Mouse (Mus musculus) heart, embryonic 16.5 days (tissue): ENCODE data around the gene Gm128. TPM values are rescaled to one million over a fixed set of nuclear protein-coding genes. Genes with fewer than 3 reads are reported as not detected.

Experiments used
- ATAC-seq: fragments of 200-750 bp; cut with Nextera tagmentation; replicated peaks from 2 replicates; pipeline ENCODE4 v1.8.0; 2017; ENCODE audit warnings: moderate number of reproducible peaks; ENCODE audit not compliant: insufficient read depth, low FRiP score; ENCODE audit errors: extremely low read depth
- H3K27ac ChIP-seq: fragments of 300-500 bp; sonication (generic); 2 replicates; pipeline ENCODE4 v1.5.1; 2014; ENCODE audit warnings: mild to moderate bottlenecking, low read length, control low read depth, moderate library complexity
- H3K27me3 ChIP-seq: fragments of 300-500 bp; sonication (generic); 2 replicates; pipeline ENCODE4 v1.6.1; 2014; ENCODE audit warnings: low read length, mixed read lengths; ENCODE audit not compliant: control insufficient read depth, insufficient read depth
- H3K36me3 ChIP-seq: fragments of 300-500 bp; sonication (generic); 2 replicates; pipeline ENCODE4 v1.6.1; 2014; ENCODE audit not compliant: control insufficient read depth, insufficient read depth
- H3K4me1 ChIP-seq: fragments of 300-500 bp; sonication (generic); 2 replicates; pipeline ENCODE4 v1.6.1; 2014; ENCODE audit warnings: low read length, mixed read lengths; ENCODE audit not compliant: control insufficient read depth, insufficient read depth
- H3K4me2 ChIP-seq: fragments of 300-500 bp; sonication (generic); 2 replicates; pipeline ENCODE4 v1.6.1; 2014; ENCODE audit warnings: low read depth, mild to moderate bottlenecking, control low read depth, low read length
- H3K4me3 ChIP-seq: fragments of 300-500 bp; sonication (generic); 2 replicates; pipeline ENCODE4 v1.5.1; 2014; ENCODE audit warnings: mild to moderate bottlenecking, control low read depth, low read length
- H3K9ac ChIP-seq: fragments of 300-500 bp; sonication (generic); 2 replicates; pipeline ENCODE4 v1.6.1; 2014; ENCODE audit warnings: low read length, control low read depth
- H3K9me3 ChIP-seq: fragments of 300-500 bp; sonication (generic); replicated peaks from 2 replicates; pipeline ENCODE4 v1.6.1; 2016; ENCODE audit warnings: low read length; ENCODE audit not compliant: control insufficient read depth
- WGBS: fragments of 180-500 bp; shearing (Covaris S2); extraction: QIAGEN DNeasy Blood & Tissue Kit; methylation state at CpG from one replicate; pipeline ENCODE4 v1.1.7; 2014; 5-methylcytosine and 5-hydroxymethylcytosine counted together
- polyA plus RNA-seq: library from polyadenylated mRNA; unstranded; fragments of >200 nt; fragmentation: Nextera tagmentation; extraction: Ambion mirVana; gene quantifications from 2 replicates; pipeline ENCODE4 v1.2.1, GENCODE M21; 2015

The Gm128 gene
- 0.50 and 0.51 TPM in 2 replicates for polyA plus RNA-seq

GRCm38 (mm10) chr3:95241498-95241897 lies at the start of gene Gm128:
Gm128 (minus strand) TSS chr3:95241598.
- Histone ChIP-seq H3K27me3 (no peaks in the 10 kb centered on the region), H3K4me2 (peak within 1 kb of the TSS; percentile 42), H3K27ac (no peak within 1 kb of the TSS), H3K4me3 (no peak within 1 kb of the TSS), H3K36me3 (0 out of 2 replicates have a peak, but pooled peaks cover 8% of the 10 kb centered on the region), H3K4me1 (peaks cover 9% of the 10 kb centered on the region), H3K9me3 (no peaks in the 10 kb centered on the region), H3K9ac (peak within 1 kb of the TSS; percentile 28)
- no peak for ATAC-seq
- WGBS, result 73% methylated on average over 7 of the region's 7 CpGs

GRCm38 (mm10) chr3:95291041-95291440 lies 49.6 kb upstream of the Gm128 start:
- Histone ChIP-seq H3K27me3 (no peaks in the 10 kb centered on the region), H3K9ac (no peak overlapping the region), H3K9me3 (no peaks in the 10 kb centered on the region), H3K4me3 (no peak overlapping the region), H3K4me1 (peaks cover 5% of the 10 kb centered on the region), H3K4me2 (no peak overlapping the region), H3K27ac (no peak overlapping the region), H3K36me3 (peaks cover 27% of the 10 kb centered on the region)
- 84% methylated on average over 4 of the region's 4 CpGs for WGBS
- no peak for ATAC-seq

GRCm38 (mm10) chr3:95290156-95290555 lies 48.8 kb upstream of the Gm128 start:
- ATAC-seq, result no peak
- Histone ChIP-seq H3K4me1 (no peaks in the 10 kb centered on the region; the same call in 1 of the 2 replicates), H3K27ac (no peak overlapping the region), H3K27me3 (no peaks in the 10 kb centered on the region), H3K9me3 (no peaks in the 10 kb centered on the region), H3K36me3 (peaks cover 27% of the 10 kb centered on the region), H3K4me2 (no peak overlapping the region), H3K4me3 (no peak overlapping the region), H3K9ac (no peak overlapping the region)
- 75% methylated on average over 6 of the region's 6 CpGs for WGBS

DNA sequence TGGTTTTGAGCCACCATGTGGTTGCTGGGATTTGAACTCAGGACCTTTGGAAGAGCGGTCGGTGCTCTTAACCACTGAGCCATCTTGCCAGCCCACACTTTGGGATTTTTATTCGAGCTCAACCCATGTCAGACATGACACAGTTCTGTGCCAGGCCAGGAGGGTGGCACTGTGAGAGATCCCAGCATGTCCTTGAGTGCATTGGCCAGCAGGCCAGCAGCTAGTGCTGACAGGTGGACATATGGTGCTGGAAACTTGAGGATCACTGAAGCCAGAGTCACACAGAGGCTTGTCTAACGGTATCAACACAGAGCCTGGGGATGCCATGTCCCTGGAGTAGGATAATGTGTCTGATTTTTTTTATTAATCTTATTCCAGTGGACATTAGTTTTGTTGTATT lies 48.0 kb upstream of the Gm128 start:
- H3K36me3 ChIP-seq, result peaks cover 22% of the 10 kb centered on the region
- no peak for ATAC-seq

DNA sequence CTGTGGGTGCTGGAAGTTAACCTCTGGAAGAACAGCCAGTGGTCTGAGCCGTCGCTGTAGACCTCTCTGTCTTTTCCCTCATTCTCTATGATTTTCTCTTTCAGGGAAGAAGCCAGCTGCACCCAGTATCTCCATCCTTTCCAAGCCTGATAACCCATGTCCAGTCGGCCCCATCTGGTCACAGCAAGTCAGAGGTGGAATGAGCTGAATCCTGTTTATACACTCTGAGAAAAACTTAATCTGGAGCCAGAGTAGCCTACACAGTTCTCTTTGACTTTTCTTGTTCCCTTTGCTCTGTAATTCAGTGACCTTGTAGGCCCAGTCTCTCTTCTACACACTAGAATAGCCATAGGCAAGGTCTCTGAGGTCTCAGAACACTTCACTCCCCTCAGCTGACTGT lies 46.1 kb upstream of the Gm128 start:
- Histone ChIP-seq H3K4me1 (peaks cover 12% of the 10 kb centered on the region), H3K9ac (no peak overlapping the region), H3K9me3 (no peaks in the 10 kb centered on the region), H3K4me3 (no peak overlapping the region), H3K27ac (no peak overlapping the region), H3K27me3 (no peaks in the 10 kb centered on the region), H3K4me2 (no peak overlapping the region), H3K36me3 (peaks cover 14% of the 10 kb centered on the region)
- 82% methylated on average over 3 of the region's 3 CpGs for WGBS
- no peak for ATAC-seq

More for the DNA sequence above, 48.0 kb upstream of the Gm128 start:
- H3K4me1 ChIP-seq, result peaks cover 3% of the 10 kb centered on the region; the same call in 1 of the 2 replicates
- H3K4me3 ChIP-seq, result no peak overlapping the region
- no peak overlapping the region for H3K4me2 ChIP-seq
- H3K9me3 ChIP-seq, result no peaks in the 10 kb centered on the region
- no peak overlapping the region for H3K9ac ChIP-seq
- no peaks in the 10 kb centered on the region for H3K27me3 ChIP-seq
- no peak overlapping the region for H3K27ac ChIP-seq
- WGBS, result 89% methylated on average over 4 of the region's 4 CpGs

- H3K4me1 ChIP-seq, result peaks cover 12% of the 10 kb centered on the region
- H3K27me3 ChIP-seq, result no peaks in the 10 kb centered on the region
- H3K27ac ChIP-seq, result no peak overlapping the region
- ATAC-seq, result no peak
- H3K4me3 ChIP-seq, result no peak overlapping the region
- no peak overlapping the region for H3K9ac ChIP-seq
- H3K36me3 ChIP-seq, result peaks cover 14% of the 10 kb centered on the region
- WGBS, result 71% methylated on average over 7 of the region's 7 CpGs
- no peak overlapping the region for H3K4me2 ChIP-seq
- H3K9me3 ChIP-seq, result no peaks in the 10 kb centered on the region
Measured at GRCm38 (mm10) chr3:95286510-95286909, 45.1 kb upstream of the Gm128 start.

GRCm38 (mm10) chr3:95286011-95286410 lies 44.6 kb upstream of the Gm128 start:
- no peak overlapping the region for H3K27ac ChIP-seq
- peaks cover 14% of the 10 kb centered on the region for H3K36me3 ChIP-seq
- ATAC-seq, result no peak
- WGBS, result 68% methylated on average over 5 of the region's 5 CpGs
- no peaks in the 10 kb centered on the region for H3K9me3 ChIP-seq
- no peak overlapping the region for H3K9ac ChIP-seq
- H3K4me1 ChIP-seq, result peaks cover 12% of the 10 kb centered on the region
- no peak overlapping the region for H3K4me2 ChIP-seq
- H3K27me3 ChIP-seq, result no peaks in the 10 kb centered on the region
- no peak overlapping the region for H3K4me3 ChIP-seq

DNA sequence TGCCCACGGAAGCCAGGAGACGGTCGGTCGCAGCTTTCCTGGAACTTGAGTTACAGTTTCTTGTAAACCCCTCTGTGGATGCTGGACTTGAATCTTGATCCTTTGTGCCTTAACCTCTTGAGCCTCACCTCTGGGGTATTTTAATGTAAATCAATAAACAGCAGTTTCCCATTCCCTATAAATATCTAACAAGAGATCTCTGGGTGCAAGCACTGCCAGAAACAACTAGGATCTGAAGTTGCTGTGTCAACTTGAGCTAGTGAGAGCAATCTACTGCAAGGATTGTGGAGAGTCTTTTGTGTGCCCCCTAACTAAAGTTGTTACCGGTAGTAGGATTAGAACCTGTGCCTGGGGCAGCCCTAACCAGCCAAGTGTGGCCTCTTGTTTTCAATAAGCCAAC lies 44.0 kb upstream of the Gm128 start:
- H3K4me1 ChIP-seq, result peaks cover 16% of the 10 kb centered on the region
- ATAC-seq, result no peak
- H3K4me2 ChIP-seq, result no peak overlapping the region
- no peak overlapping the region for H3K27ac ChIP-seq
- H3K9me3 ChIP-seq, result no peaks in the 10 kb centered on the region
- H3K9ac ChIP-seq, result no peak overlapping the region
- peaks cover 10% of the 10 kb centered on the region for H3K36me3 ChIP-seq
- no peaks in the 10 kb centered on the region for H3K27me3 ChIP-seq
- WGBS, result 89% methylated on average over 5 of the region's 5 CpGs
- no peak overlapping the region for H3K4me3 ChIP-seq

GRCm38 (mm10) chr3:95284501-95285281 lies 43.3 kb upstream of the Gm128 start:
- peak overlapping the region; percentile 91; the same call in 1 of the 2 replicates for H3K9ac ChIP-seq
- H3K9me3 ChIP-seq, result no peaks in the 10 kb centered on the region
- H3K27ac ChIP-seq, result no peak overlapping the region
- H3K27me3 ChIP-seq, result no peaks in the 10 kb centered on the region
- 89% methylated on average over 12 of the region's 12 CpGs for WGBS
- H3K36me3 ChIP-seq, result peaks cover 10% of the 10 kb centered on the region
- peaks cover 16% of the 10 kb centered on the region for H3K4me1 ChIP-seq
- peak overlapping the region; percentile 82 for H3K4me3 ChIP-seq
- ATAC-seq, result no peak
- H3K4me2 ChIP-seq, result peak overlapping the region; percentile 96
